Mouse (Mus musculus): Measurements from ENCODE around the gene Sephs2.

Sephs2 gene

GRCm38 (mm10) chr7:127273925-127274789 lies at the start of gene Sephs2:
Sephs2 (minus strand) TSS chr7:127274055.
- peak; percentile 100 for DNase-seq

DNA sequence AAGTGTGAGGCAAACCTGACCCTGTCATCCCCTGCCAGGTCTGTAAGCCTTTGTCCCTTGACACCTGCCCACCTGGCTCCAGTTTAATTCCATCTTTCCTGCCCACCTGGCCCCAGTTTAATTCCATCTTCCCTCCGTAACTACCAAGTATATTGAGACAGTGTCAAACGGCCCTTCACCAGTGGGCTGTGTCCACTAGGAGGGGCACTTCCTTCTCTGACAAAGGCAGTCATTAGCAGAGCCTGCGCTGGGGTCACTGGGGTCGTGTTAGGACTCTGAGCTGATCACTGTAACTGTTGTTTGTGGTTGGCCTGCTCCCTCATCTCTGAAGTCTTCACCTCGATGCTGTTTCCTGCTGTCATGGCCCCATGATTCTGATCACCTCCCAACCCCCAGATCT lies 48.2 kb upstream of the Sephs2 start:
- no peak for DNase-seq

DNA sequence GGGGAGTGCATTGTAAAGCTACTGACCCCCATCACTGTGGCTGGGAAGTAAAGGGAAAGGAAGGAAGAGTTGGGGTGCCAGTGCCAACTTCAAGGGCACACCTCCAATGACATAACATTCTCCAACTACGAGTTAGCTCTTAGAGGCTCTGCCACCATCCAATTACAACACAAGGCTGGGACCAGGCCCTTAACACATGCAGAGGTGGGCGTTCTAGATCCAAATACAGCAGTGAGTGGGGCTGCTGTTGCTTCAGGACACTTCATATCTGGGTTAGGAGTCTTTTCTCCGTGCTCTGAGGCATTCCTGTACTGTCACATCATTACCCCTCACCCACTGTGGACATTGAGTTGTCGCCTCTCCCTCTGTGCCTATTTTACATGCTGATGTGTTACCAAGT lies 47.3 kb upstream of the Sephs2 start:
- no peak for DNase-seq

GRCm38 (mm10) chr7:127313912-127314311 lies 40.1 kb upstream of the Sephs2 start:
- peak; percentile 91 for DNase-seq

DNA sequence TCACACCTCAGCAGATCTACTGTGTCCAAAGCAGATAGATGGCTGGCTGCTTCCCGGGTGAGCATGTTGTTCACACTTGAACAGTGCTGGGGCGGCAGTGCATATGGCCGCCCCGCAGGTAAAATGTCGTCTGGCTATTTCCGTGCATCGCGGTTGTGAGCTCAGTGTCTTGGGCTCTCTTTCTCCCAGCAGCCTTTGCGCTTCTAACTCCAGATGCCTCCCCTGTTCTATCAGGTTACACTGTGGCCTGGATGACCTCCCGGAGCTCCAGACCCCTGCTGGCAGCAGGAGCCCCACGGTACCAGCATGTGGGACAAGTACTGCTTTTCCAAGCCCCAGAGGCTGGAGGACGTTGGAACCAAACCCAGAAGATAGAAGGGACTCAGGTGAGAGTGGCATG lies 36.1 kb upstream of the Sephs2 start:
- no peak for DNase-seq

- DNase-seq: no peak
Observed at GRCm38 (mm10) chr7:127308887-127309286, 35.0 kb upstream of the Sephs2 start.

DNA sequence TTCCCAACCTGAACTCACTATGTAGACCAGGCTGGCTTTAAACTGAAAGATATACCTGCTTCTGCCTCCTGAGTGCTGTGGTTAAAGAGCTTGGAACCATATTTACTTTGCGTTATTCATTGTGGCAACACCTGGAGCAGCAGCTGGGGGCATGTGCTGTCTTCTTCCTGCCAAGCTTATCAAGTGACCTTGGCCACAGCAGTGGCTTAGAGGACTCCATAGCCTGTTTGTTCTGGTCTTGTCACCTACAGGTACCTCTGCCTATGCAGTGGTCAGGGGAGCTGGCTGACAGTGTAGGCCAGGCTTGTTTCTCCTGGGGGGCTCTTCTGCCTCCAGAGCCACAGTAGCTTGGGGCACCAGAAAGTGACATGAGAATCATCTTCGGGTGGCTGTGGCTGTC lies 34.6 kb upstream of the Sephs2 start:
- DNase-seq: no peak

DNA sequence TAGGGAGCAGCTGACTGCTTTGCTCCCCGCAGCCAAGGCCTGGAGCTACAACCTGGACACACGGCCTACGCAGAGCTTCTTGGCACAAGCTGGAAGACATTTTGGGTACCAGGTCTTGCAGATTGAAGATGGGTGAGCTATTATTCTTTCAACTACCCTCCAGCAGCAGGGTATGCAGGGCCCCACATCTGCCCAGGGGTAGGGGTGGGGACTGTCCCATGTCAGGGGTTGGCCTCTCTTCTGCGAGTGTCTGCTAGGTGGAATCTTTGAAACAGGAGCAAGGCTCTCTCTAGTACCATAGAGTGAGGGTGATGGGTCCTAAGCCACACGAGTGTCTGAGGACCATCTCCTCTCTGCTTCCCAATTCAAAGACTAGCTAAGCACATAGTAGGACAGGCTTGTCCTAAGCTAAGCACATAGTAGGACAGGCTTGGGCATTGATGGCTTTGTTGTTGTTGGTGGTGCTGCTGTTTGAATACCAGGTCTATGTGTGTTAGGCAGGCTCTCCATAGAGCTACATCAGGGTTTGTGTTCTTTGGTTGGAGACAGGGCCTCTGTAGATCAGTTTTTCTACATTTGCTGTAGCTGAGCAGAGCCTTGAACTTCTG lies 23.8 kb upstream of the Sephs2 start:
- no peak for DNase-seq

DNA sequence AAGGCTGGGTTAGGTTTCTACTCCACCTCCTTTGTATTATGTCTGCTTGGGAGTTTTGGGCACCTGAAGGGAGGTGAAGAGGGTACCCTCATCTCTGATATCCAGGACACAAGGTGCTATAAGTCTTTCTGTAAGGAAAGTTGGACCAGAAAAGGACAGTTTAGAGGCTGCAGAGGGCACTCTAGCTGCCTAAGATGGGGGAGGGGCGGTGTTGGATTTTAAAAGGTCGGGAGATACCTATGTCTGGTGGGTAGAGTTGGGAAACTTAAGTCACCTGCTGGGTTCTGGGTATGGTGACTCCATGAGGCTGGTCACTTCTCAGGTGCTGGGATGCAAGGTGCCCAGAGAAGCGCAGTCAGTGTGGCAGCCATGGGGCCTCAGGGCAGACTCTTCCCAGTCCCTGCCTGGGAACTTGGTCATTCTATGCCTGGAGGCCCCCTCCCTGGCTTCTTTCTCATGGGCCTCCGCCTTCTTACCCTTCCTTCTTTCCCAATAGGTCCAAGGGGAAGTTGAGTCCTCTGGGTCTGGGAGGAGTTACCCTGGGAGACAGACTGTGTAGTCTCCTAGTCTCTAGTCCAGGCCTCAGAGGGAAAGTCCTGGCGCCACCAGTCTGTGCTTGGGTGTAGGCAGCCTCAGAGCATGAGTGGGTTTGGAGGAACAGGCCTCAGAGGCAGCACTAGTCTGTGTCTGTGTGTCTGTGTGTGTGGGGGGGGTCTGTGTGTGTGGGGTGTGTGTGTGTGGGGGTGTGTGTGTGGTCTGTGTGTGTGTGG lies 23.1 kb upstream of the Sephs2 start:
- no peak for DNase-seq

GRCm38 (mm10) chr7:127296098-127296497 lies 22.2 kb upstream of the Sephs2 start, which contains the start of gene Itgal:
Itgal (plus strand) TSS chr7:127296260.
- DNase-seq: peak; percentile 89

DNA sequence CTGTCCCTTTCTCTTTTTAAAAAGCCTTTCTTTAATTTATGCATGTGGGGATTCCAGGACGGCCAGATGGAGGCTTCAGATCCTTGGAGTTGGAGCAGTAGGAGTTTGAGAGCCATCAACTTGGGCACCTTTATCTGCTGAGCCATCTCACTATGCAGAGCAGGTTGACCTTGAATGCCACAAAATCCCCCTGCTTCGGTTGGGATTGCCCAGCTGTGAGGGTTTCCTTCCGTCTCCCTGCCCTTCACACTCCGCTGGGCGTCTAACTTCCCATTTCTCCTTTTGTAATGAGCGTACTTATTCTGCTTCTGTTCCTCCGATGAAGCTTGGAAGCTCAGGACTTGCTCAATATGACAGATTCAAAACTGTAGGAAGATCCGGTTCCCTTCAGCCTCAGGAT lies 16.3 kb upstream of the Sephs2 start:
- peak; percentile 86 for DNase-seq

- DNase-seq: no peak
Observed at GRCm38 (mm10) chr7:127289306-127289705, 15.5 kb upstream of the Sephs2 start.

- peak; percentile 85 for DNase-seq
Observed at GRCm38 (mm10) chr7:127287940-127288339, 14.1 kb upstream of the Sephs2 start.

DNA sequence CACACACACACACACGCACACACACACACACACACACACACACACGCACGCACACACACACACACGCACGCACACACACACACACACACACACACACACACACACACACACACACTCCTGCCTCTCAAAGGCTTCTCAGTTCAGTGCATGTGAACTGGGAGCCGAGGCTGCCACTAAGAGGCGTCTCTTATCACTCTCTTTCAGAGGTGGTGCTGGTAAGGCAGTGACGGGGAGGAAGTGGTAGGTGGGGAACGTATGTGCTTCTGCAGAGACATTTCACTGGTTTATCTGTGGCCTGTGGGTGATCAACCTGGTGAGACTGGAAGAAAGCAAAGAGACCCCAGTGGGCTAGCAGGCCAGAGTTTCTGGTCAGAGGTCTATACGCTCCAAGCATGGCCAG lies 11.3 kb upstream of the Sephs2 start:
- no peak for DNase-seq

- no peak for DNase-seq
Observed at GRCm38 (mm10) chr7:127282190-127282589, 8.3 kb upstream of the Sephs2 start.

GRCm38 (mm10) chr7:127281114-127281513 lies 7.3 kb upstream of the Sephs2 start:
- DNase-seq: no peak

GRCm38 (mm10) chr7:127280092-127280491 lies 6.2 kb upstream of the Sephs2 start:
- peak; percentile 91 for DNase-seq

DNA sequence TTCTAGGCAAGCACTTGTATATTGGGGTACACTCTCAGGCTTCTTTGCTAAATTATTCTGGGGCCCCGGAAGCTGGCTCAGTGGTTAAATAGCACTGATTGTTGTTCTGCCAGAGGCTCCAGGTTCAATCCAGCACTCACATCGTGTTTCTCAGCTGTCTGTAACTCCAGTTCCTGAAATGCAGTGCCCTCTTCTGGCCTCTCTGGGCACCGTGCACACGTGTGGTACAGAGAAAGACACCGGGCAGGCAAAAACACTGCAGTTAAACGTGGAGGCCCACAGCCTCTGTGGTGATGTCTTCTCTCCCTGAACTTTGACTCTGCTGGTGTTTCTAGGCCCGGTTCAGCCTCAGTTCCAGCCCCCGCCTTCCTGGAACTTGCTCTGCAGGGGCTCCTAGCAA lies 4.5 kb upstream of the Sephs2 start:
- DNase-seq: no peak

GRCm38 (mm10) chr7:127276519-127276961 lies 2.7 kb upstream of the Sephs2 start:
- no peak for DNase-seq

GRCm38 (mm10) chr7:127273118-127273923 lies 534 bp downstream of the Sephs2 start:
- DNase-seq: no peak

DNA sequence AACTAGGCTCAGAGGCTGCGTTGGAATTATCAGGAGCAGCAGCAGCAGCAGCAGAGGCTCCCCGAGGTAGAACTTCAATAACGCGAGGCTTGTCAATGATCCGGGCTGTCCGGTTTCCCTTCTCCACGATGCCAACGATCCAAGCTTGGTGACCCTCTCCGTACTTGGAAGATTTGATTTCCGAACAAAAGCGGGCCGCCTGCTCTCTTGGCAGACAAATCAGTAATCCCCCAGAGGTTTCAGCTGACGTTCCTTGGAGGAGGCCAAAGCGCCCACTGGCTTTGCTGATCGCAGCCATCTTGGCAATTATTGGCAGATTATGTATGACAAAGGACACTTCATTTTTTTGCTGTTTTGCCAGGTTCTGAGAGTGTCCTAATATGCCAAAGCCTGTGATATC lies 1.3 kb downstream of the Sephs2 start:
- DNase-seq: peak; percentile 83

DNA sequence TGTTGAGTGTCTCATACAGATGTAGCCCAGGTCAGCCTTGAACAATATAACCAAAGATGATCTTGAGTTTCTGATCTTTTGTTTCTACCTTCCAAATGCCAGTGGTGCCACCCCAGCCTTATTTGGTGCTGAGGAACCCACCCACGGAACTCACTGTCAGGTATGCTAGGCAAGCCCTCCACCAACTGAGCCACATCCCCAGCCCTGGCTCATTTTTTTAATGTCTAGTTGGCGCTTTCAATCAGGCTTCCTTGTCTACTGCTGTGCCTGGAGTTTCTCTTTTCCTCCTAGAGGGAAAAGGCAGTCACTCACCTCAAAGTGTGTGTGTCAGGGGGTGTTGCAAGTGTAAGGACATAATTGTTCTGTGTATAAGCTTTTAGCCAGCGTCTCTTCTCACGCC lies 2.8 kb downstream of the Sephs2 start:
- DNase-seq: no peak

GRCm38 (mm10) chr7:127270666-127271065 lies 3.2 kb downstream of the Sephs2 start:
- no peak for DNase-seq

All from heart, adult 11 months (tissue).